Mouse (Mus musculus) CD4-positive helper T cell, adult 2 months (primary cell): ENCODE data around the gene Rnf39.
"Not testable (repeated sequence)": the region's sequence is repeated elsewhere in the genome, so short reads cannot be mapped to it uniquely, and the experiment has no call there.

ENCODE experiments used
- DNase-seq: peaks from one replicate; pipeline ENCODE4 v3.0.0-alpha.2; 2012; ENCODE audit warnings: low read depth, missing footprints, low spot score

Gene Rnf39

GRCm38 (mm10) chr17:36982253-36983155 is 39.8 kb downstream of the Rnf39 start:
- peak; percentile 69 for DNase-seq

- no peak for DNase-seq
Observed at GRCm38 (mm10) chr17:36988475-36988874, 45.8 kb downstream of the Rnf39 start.

- DNase-seq: no peak
Observed at GRCm38 (mm10) chr17:36989437-36989836, 46.7 kb downstream of the Rnf39 start, which contains the start of gene H2-M5. H2-M5 (minus strand) TSS chr17:36989537.

- not testable (repeated sequence) for DNase-seq
Observed at GRCm38 (mm10) chr17:36990630-36991029, 47.9 kb downstream of the Rnf39 start.

GRCm38 (mm10) chr17:36992336-36993104 is 49.8 kb downstream of the Rnf39 start:
- peak; percentile 48 for DNase-seq

GRCm38 (mm10) chr17:36993770-36994325 is 51.1 kb downstream of the Rnf39 start:
- no peak for DNase-seq

GRCm38 (mm10) chr17:36994528-36994927 is 51.8 kb downstream of the Rnf39 start:
- no peak for DNase-seq

GRCm38 (mm10) chr17:36995448-36995847 is 52.7 kb downstream of the Rnf39 start:
- DNase-seq: no peak

GRCm38 (mm10) chr17:36997033-36997735 is 54.5 kb downstream of the Rnf39 start:
- peak; percentile 52 for DNase-seq
